Mouse (Mus musculus): ENCODE results near the gene Phf1. TPM values are rescaled to one million over a fixed set of nuclear protein-coding genes. Genes with fewer than 3 reads are reported as not detected.
A peak's percentile ranks its signal among the peaks of the same experiment; 100 is the strongest.

The Phf1 gene
- polyA plus RNA-seq, 1 experiment from 2014 or later = 7.5 TPM

DNA sequence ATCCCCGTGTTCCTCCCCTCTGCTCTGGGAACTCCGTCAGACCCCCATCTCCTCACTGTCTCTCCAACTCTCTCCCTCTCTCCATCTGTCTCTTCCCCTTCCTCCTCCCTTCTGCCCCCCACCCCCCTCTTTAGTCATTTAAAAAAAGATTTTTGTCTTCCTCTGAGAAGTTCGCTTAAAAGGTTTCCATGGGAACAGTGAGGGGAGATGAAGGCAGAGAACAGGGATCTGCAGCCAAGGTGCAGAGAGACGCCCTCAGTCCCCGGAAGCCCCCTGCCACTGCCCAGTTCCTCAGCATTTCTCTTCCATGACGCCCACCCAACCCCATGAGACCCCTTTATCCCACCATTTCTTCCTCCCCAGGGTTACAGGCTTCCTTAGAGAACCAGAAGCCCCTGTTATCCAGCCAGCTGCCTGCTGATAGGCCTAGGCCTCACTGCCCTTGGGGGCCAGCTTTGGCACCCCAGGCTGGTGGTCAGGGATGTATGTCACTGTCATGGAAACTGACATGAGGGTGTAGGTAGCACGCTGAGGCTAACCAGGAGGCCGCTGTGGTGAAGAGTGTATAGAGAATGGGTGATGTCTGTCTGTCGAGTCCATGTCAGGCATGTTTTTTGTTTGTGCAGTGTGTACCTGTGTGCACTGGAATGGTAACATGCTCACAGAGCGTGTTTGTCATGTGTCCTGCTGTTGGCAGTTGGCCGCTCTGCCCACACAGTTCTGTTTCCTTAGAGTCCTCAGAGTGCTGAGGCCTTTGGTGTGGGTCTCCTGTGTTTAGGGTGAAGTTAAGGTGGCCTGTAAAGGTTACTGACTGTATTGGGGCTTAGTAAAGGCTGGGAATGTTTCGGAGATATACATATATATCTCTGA lies 14.6 kb downstream of the Phf1 start:
- H3K36me3 ChIP-seq (ENCODE audit: control insufficient read depth, insufficient read depth) = no peaks in the 10 kb centered on the region
- no peaks in the 10 kb centered on the region for H3K27me3 ChIP-seq (ENCODE audit: control insufficient read depth, insufficient read depth, low read length)
- ATAC-seq (replicated peaks; ENCODE audit: extremely low read depth, insufficient read depth, low FRiP score) = no peak
- no peak overlapping the region for H3K9ac ChIP-seq (ENCODE audit: low read length)
- H3K27ac ChIP-seq (ENCODE audit: low read length) = no peak overlapping the region
- WGBS = 67% methylated on average over 12 of the region's 12 CpGs
- H3K9me3 ChIP-seq (replicated peaks; ENCODE audit: control insufficient read depth, low read length) = no peaks in the 10 kb centered on the region
- no peak overlapping the region; the same call in 1 of the 2 replicates for H3K4me2 ChIP-seq (ENCODE audit: low read depth, low read length)
- peaks cover 45% of the 10 kb centered on the region for H3K4me1 ChIP-seq (ENCODE audit: control insufficient read depth, insufficient read depth, low read length)
- H3K4me3 ChIP-seq (ENCODE audit: low read length) = no peak overlapping the region

DNA sequence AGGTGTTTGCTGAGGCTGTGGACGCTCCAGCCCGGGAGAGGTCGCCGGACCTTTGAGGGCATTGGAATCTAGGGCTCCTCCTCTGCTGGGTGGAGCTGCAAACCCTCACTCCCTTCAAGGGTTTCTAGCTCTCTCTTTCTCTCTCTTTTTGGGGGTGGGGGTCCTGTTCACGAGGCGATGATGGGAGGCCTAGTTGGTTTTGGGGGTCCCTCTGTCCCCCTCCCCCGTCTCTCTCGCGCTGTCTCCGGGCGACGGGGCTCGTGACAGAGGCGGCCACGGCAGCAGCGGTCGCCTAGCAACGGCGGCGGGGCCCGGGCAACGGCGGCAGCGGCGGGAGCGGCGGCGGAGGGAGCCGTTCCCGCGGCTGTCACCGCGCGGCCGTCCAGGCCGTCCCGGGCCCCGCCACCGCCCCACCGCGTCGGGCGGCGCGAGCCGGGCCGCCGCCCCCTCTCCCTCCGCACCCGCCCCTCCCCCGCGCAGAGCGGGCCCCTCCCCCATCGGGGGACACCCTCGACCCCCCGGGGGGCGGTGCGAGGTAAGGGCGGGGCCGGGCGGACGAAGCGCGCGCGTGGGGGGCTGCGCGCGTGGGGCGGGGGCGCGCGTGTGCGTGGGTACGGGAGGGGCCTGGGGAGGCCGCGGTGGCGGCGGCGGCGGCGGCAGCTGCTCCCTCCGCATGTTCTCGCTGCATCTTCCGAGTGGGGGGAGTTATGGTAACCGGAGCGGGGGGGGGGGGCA lies 15.6 kb downstream of the Phf1 start:
- Histone ChIP-seq H3K36me3 (ENCODE audit: control insufficient read depth, insufficient read depth) (no peaks in the 10 kb centered on the region), H3K9me3 (replicated peaks; ENCODE audit: control insufficient read depth, low read length) (no peaks in the 10 kb centered on the region), H3K27me3 (ENCODE audit: control insufficient read depth, insufficient read depth, low read length) (no peaks in the 10 kb centered on the region), H3K9ac (ENCODE audit: low read length) (peak overlapping the region; percentile 85), H3K27ac (ENCODE audit: low read length) (peak overlapping the region; percentile 60), H3K4me1 (ENCODE audit: control insufficient read depth, insufficient read depth, low read length) (peaks cover 55% of the 10 kb centered on the region), H3K4me2 (ENCODE audit: low read depth, low read length) (peak overlapping the region; percentile 98), H3K4me3 (ENCODE audit: low read length) (peak overlapping the region; percentile 77)
- 0% methylated on average over 40 of the region's 87 CpGs for WGBS
- no peak for ATAC-seq (replicated peaks; ENCODE audit: extremely low read depth, insufficient read depth, low FRiP score)

DNA sequence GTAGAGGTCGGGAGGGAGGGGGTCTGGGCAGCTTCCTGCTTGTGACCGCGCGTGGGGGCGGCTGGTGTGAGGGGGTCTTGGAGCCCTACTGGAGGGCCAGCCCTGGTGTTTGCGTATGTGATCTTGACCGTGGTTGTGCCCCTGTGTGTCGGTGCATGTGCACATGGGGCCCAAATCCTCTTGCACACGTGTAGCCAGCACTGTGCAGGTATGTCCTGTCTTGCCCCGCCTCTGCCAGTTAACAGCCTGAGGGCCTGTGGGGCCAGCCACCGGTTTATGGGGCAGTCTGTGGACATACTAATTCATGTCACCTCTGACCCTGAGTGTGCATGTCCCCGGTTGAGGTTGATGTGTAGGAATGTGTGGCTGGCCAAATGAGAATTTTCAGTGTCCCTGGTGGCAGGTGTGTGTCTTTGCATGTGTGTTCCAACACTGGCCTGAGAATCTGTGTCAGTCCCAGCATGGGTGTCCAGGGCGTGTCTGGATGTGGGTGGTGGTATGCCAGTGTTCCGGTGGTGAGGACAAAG lies 16.3 kb downstream of the Phf1 start:
- peak overlapping the region; percentile 85 for H3K9ac ChIP-seq (ENCODE audit: low read length)
- WGBS = 11% methylated on average over 13 of the region's 14 CpGs
- H3K36me3 ChIP-seq (ENCODE audit: control insufficient read depth, insufficient read depth) = no peaks in the 10 kb centered on the region
- peak overlapping the region; percentile 98 for H3K4me2 ChIP-seq (ENCODE audit: low read depth, low read length)
- peaks cover 58% of the 10 kb centered on the region for H3K4me1 ChIP-seq (ENCODE audit: control insufficient read depth, insufficient read depth, low read length)
- ATAC-seq (replicated peaks; ENCODE audit: extremely low read depth, insufficient read depth, low FRiP score) = no peak
- H3K4me3 ChIP-seq (ENCODE audit: low read length) = peak overlapping the region; percentile 77
- no peaks in the 10 kb centered on the region for H3K9me3 ChIP-seq (replicated peaks; ENCODE audit: control insufficient read depth, low read length)
- H3K27me3 ChIP-seq (ENCODE audit: control insufficient read depth, insufficient read depth, low read length) = no peaks in the 10 kb centered on the region
- H3K27ac ChIP-seq (ENCODE audit: low read length) = peak overlapping the region; percentile 60; the same call in 1 of the 2 replicates

DNA sequence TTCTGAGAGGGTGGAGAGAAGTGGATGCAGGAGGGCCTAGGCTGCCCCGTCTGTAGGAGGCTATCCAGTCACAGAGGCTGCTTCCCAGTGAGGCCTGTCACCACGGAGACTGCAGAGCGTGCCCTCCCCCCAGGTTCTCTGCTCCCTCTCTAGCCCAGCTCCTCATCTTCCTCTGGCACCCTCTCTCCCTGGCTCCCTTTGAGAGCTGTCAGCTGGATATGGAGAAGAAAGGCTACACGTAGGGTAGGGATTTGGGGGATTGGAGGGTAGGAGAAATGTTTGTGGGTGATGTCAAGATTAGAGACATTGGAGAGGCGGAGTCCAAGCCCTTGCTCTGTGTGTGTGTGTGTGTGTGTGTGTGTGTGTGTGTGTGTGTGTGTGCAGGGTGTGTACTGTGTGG lies 17.0 kb downstream of the Phf1 start:
- no peaks in the 10 kb centered on the region for H3K27me3 ChIP-seq (ENCODE audit: control insufficient read depth, insufficient read depth, low read length)
- no peak for ATAC-seq (replicated peaks; ENCODE audit: extremely low read depth, insufficient read depth, low FRiP score)
- H3K36me3 ChIP-seq (ENCODE audit: control insufficient read depth, insufficient read depth) = no peaks in the 10 kb centered on the region
- WGBS = 50% methylated on average over 5 of the region's 5 CpGs
- H3K9me3 ChIP-seq (replicated peaks; ENCODE audit: control insufficient read depth, low read length) = no peaks in the 10 kb centered on the region
- no peak overlapping the region for H3K9ac ChIP-seq (ENCODE audit: low read length)
- H3K4me2 ChIP-seq (ENCODE audit: low read depth, low read length) = no peak overlapping the region
- no peak overlapping the region for H3K27ac ChIP-seq (ENCODE audit: low read length)
- H3K4me1 ChIP-seq (ENCODE audit: control insufficient read depth, insufficient read depth, low read length) = peaks cover 60% of the 10 kb centered on the region
- no peak overlapping the region for H3K4me3 ChIP-seq (ENCODE audit: low read length)

DNA sequence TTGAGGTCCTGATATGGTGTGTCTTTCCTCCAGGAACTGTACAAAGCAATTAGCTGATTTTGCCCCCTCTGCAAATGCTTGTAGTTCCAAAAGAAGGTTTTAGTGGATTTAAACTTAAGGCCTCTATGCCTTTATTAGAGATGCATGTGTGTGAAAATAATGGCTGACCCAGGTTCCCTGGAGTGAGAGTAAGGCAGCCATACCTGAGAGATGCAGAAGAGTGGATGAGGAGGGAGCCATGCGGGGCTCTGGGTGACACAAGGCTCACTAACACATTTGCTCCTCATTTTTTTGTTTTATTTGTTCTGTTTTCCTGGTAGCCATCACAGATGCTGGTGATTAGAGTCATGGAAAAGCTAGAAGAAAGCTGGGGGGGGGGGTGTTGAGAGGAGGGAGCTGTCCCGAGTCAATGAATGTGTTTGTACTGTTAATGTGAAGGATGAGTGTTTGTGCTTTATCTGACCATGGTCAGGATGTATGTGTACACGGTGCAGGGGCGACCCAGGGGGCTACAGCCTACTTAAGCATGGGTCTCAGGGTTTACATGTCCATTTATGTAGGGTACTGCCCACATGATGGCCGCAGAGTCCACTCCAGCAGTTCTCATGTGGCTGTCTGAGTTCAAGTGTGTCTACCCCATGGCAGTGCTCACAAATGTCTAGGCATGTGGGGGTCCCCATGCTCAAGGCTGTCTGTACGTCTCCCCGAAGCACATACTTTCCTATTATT lies 17.9 kb downstream of the Phf1 start:
- H3K9me3 ChIP-seq (replicated peaks; ENCODE audit: control insufficient read depth, low read length) = no peaks in the 10 kb centered on the region
- H3K36me3 ChIP-seq (ENCODE audit: control insufficient read depth, insufficient read depth) = no peaks in the 10 kb centered on the region
- H3K27me3 ChIP-seq (ENCODE audit: control insufficient read depth, insufficient read depth, low read length) = no peaks in the 10 kb centered on the region
- peak overlapping the region; percentile 59 for H3K4me2 ChIP-seq (ENCODE audit: low read depth, low read length)
- WGBS = 45% methylated on average over 7 of the region's 7 CpGs
- H3K27ac ChIP-seq (ENCODE audit: low read length) = no peak overlapping the region
- peaks cover 58% of the 10 kb centered on the region for H3K4me1 ChIP-seq (ENCODE audit: control insufficient read depth, insufficient read depth, low read length)
- peak overlapping the region; percentile 29; the same call in 1 of the 2 replicates for H3K4me3 ChIP-seq (ENCODE audit: low read length)
- peak overlapping the region; percentile 55 for H3K9ac ChIP-seq (ENCODE audit: low read length)
- no peak for ATAC-seq (replicated peaks; ENCODE audit: extremely low read depth, insufficient read depth, low FRiP score)

DNA sequence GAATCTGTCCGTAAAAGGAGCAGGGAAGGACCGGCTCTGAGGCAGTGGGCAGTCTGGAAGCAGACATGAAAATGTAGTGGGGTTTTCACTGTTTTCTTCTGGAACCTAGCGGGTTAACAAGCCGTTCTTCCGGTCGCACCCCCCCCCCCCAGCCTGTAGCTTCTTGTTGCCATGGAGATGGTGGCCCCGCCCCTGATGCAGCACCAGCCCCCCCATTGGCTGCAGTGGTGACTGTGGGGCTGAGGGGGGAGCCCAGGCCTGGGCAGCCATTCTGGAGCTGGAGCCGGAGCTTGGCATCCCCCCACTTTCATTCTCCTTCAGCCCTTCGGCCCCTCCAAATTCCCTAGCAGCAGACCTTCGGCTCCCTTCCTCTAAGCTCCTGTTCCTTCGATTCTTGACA lies 18.6 kb downstream of the Phf1 start:
- WGBS = 3% methylated on average over 10 of the region's 11 CpGs
- H3K27ac ChIP-seq (ENCODE audit: low read length) = no peak overlapping the region

DNA sequence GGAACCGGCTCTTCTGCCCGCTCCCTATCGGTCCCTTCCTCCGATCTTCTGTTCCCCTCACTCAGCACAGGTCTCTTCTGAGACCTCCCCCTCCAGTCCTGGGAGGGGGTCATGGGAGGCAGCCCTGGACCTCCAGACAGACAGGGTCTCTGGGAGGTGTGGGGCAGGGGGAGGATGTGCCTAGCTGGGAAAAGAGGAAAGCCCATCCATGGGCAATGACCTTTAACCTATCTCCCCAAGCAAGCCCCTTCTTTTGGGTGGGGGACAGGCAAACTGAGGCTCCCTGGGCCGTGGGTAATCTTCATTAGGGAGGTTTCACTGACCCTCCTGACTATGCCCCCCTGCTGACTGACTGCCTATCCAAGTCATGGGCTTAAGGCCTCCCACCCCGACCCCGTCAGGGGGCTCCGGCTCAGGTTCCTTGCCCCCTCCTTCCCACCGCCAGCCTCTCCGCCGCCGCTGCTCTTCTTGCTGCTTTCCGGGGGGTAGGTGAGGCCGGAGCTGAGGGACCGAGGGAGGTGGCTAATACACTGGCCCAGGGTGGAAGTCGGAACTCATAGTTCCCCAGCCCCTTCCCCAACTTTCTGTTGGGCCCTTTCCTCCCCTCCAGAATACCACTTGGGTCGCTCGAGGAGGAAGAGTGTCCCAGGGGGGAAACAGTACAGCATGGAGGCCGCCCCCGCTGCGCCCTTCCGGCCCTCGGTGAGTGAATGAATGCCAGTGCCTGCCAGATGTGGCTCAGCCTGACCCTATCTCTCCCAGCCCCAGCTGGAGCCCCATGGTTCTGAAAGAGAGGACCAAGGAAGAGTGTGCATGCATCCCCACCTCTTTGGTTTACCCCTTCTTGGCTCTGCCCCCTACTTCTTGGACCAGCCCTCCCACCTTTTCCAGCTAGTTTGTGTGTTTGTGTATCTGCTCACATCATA lies 19.4 kb downstream of the Phf1 start:
- Histone ChIP-seq H3K4me2 (ENCODE audit: low read depth, low read length) (peak overlapping the region; percentile 59), H3K9me3 (replicated peaks; ENCODE audit: control insufficient read depth, low read length) (no peaks in the 10 kb centered on the region), H3K9ac (ENCODE audit: low read length) (peak overlapping the region; percentile 50), H3K36me3 (ENCODE audit: control insufficient read depth, insufficient read depth) (0 out of 2 replicates have a peak, but pooled peaks cover 3% of the 10 kb centered on the region), H3K4me3 (ENCODE audit: low read length) (peak overlapping the region; percentile 29), H3K4me1 (ENCODE audit: control insufficient read depth, insufficient read depth, low read length) (peaks cover 47% of the 10 kb centered on the region), H3K27ac (ENCODE audit: low read length) (no peak overlapping the region), H3K27me3 (ENCODE audit: control insufficient read depth, insufficient read depth, low read length) (no peaks in the 10 kb centered on the region)
- no peak for ATAC-seq (replicated peaks; ENCODE audit: extremely low read depth, insufficient read depth, low FRiP score)
- 22% methylated on average over 23 of the region's 23 CpGs for WGBS

More for the DNA sequence above, 18.6 kb downstream of the Phf1 start:
- H3K9ac ChIP-seq (ENCODE audit: low read length) = peak overlapping the region; percentile 55
- H3K9me3 ChIP-seq (replicated peaks; ENCODE audit: control insufficient read depth, low read length) = no peaks in the 10 kb centered on the region
- H3K4me1 ChIP-seq (ENCODE audit: control insufficient read depth, insufficient read depth, low read length) = peaks cover 51% of the 10 kb centered on the region
- no peaks in the 10 kb centered on the region for H3K27me3 ChIP-seq (ENCODE audit: control insufficient read depth, insufficient read depth, low read length)
- ATAC-seq (replicated peaks; ENCODE audit: extremely low read depth, insufficient read depth, low FRiP score) = peak; percentile 25; the same call in 1 of the 2 replicates
- peak overlapping the region; percentile 29 for H3K4me3 ChIP-seq (ENCODE audit: low read length)
- H3K4me2 ChIP-seq (ENCODE audit: low read depth, low read length) = peak overlapping the region; percentile 59
- no peaks in the 10 kb centered on the region for H3K36me3 ChIP-seq (ENCODE audit: control insufficient read depth, insufficient read depth)

DNA sequence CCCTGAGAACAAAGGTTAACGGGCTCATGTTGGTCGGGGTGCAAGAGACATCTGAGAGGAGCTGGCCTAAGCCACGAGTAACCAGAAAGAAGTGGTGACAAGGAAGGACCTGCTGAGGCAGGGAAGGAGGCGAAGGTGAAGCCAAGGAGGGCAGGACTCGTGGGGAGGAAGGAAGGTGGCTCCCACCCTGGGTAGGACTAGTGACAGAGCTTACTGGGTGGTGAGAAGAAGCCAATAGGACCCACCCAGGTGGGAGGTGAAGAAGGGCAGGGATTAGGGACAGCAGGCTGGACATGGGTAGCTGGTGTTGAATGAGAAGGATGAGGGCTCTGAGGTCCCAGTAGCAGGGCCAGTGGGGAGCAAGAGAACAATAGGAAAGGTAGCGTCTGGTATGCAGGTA lies 20.3 kb downstream of the Phf1 start:
- 28% methylated on average over 6 of the region's 6 CpGs for WGBS

More for the DNA sequence above, 20.3 kb downstream of the Phf1 start:
- no peaks in the 10 kb centered on the region for H3K9me3 ChIP-seq (replicated peaks; ENCODE audit: control insufficient read depth, low read length)
- peak overlapping the region; percentile 50; the same call in 1 of the 2 replicates for H3K9ac ChIP-seq (ENCODE audit: low read length)
- no peak for ATAC-seq (replicated peaks; ENCODE audit: extremely low read depth, insufficient read depth, low FRiP score)
- peaks cover 11% of the 10 kb centered on the region for H3K36me3 ChIP-seq (ENCODE audit: control insufficient read depth, insufficient read depth)
- H3K4me2 ChIP-seq (ENCODE audit: low read depth, low read length) = peak overlapping the region; percentile 48
- H3K4me3 ChIP-seq (ENCODE audit: low read length) = no peak overlapping the region
- H3K27me3 ChIP-seq (ENCODE audit: control insufficient read depth, insufficient read depth, low read length) = no peaks in the 10 kb centered on the region
- H3K27ac ChIP-seq (ENCODE audit: low read length) = peak overlapping the region; percentile 87
- H3K4me1 ChIP-seq (ENCODE audit: control insufficient read depth, insufficient read depth, low read length) = peaks cover 43% of the 10 kb centered on the region
